Mouse (Mus musculus): ENCODE results near the gene Apoc2. TPM values are rescaled to one million over a fixed set of nuclear protein-coding genes. Genes with fewer than 3 reads are reported as not detected.

Apoc2 gene
- total RNA-seq (2023), result 25.3 and 48.0 TPM in 2 replicates

GRCm38 (mm10) chr7:19677872-19678271 is at the start of gene Apoc2:
Apoc2 (minus strand) TSS chr7:19677941.

DNA sequence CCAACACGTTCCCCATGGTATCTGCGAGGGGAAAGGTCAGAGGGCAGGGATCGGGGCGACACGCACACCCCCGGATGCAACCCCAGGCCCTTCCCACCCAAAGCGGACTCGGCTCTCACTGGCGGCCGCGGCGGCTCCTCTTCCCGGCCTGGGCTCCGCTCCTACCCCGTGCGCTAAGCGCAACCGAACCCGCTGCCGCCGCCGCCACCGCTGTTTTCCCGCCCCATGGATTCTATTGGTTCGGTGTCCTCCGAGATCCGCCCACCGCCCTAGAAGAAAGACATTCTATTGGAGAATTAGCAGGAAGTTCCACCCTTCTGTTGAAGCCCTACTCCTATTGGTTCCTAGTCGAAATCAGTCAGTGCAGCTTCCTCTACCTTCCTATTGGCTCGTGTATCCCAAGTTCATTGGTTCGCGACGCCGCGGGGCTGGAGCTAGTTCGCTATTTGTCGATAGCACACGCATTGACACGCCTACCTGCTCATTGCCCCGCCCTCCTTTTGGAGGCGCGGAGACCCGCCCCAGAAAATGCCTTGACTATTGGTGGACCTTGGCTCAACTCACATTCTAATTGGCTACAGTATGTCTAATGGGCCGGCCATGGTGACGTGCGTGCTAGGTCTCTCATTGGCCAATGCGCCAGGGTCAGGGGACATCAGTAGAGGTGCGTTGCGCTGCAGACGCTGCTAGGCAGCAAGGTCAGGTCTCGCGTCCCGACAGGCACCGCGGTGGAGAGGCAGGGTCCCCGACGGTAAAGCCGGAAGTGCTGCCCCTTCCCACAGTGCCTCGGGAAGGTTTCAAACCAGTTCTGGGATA is 37.7 kb upstream of the Apoc2 start, which contains the start of gene Tomm40:
Tomm40 (minus strand) TSS at position 200 of the 816 bp plus-strand sequence.

GRCm38 (mm10) chr7:19698907-19699826 is 21.4 kb upstream of the Apoc2 start, which contains the start of gene Apoe:
Apoe (minus strand) TSS chr7:19699188.

GRCm38 (mm10) chr7:19691873-19692865 is 14.4 kb upstream of the Apoc2 start, which contains the start of gene Apoc1:
Apoc1 (minus strand) TSS chr7:19692660.

DNA sequence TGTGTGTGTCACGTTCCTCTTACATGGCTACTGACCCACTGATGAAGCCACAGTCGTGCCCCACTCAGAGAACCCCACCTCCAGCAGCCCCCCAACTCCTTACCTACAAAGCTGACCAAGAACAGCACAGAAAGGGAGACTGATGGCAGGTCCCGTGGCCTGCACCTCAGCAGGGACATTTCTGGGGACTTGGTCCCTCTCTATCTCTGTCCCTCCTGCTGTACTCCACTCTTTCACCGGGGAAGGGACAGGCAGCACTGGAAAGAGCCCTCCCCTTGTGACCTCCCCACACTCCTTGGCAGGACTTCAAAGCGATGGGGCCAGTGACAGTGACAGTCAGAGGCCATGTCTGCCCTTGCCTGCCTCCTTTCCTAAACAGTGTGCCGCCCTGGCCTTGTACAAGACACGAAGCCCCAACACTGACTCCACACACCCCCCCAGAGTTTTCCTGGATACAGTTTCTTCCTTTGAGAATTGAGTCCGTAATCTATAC is 3.5 kb upstream of the Apoc2 start, which contains the start of the genes Gm44805 and Apoc4:
Gm44805 (minus strand) TSS at position 222 of the 493 bp plus-strand sequence.
Apoc4 (minus strand) TSS at position 278 of the 493 bp plus-strand sequence.

GRCm38 (mm10) chr7:19664955-19665841 is 12.5 kb downstream of the Apoc2 start, which contains the start of gene Clptm1:
Clptm1 (minus strand) TSS chr7:19665033.

DNA sequence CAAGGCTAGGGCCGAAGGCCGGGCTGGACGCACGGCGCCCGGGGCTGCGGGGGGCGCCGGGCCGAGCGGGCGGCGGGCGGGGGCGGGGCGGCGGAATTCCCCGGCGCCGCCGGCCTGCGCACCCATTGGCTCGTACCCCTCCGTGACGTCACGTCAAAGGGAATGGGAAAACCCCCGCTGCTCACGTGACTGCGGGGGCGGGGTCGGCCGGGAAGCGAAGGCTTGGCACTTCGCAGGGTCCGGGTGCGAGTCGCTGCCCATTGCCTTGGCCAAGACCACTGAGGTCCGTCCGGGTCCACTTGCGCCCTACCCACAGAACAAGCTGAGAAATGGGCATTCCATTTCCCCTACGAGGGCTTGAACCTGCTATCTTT is 48.4 kb downstream of the Apoc2 start, which contains the start of gene Relb:
Relb (minus strand) TSS at position 78 of the 374 bp plus-strand sequence.

Other genes with a start within 250 kb of the Apoc2 start
- gene Mark4, start 219.1 kb downstream of the Apoc2 start, total RNA-seq (2023), result 29.7 and 32.2 TPM in 2 replicates
- gene Exoc3l2, start 214.6 kb downstream of the Apoc2 start, total RNA-seq (2023), result 0.59 and 0.60 TPM in 2 replicates
- gene Bloc1s3, start 169.6 kb downstream of the Apoc2 start, total RNA-seq (2023), result 9.0 and 9.5 TPM in 2 replicates
- gene Trappc6a, start 169.5 kb downstream of the Apoc2 start, total RNA-seq (2023), result 16.0 and 21.7 TPM in 2 replicates
- not detected in 2 replicates for gene Nkpd1, start 160.1 kb downstream of the Apoc2 start, total RNA-seq (2023)
- gene Ppp1r37, start 114.9 kb downstream of the Apoc2 start, total RNA-seq (2023), result 36.2 and 46.8 TPM in 2 replicates
- gene Zfp296, start 100.7 kb downstream of the Apoc2 start, total RNA-seq (2023), result 2.4 and 2.6 TPM in 2 replicates
- 43.7 and 47.4 TPM in 2 replicates for gene Gemin7, start 100.3 kb downstream of the Apoc2 start, total RNA-seq (2023)
- 42.9 and 53.0 TPM in 2 replicates for gene Clasrp, start 73.5 kb downstream of the Apoc2 start, total RNA-seq (2023)
- 36.5 and 42.9 TPM in 2 replicates for gene Relb, start 48.5 kb downstream of the Apoc2 start, total RNA-seq (2023)
- 48.4 and 60.5 TPM in 2 replicates for gene Clptm1, start 12.9 kb downstream of the Apoc2 start, total RNA-seq (2023)
- not detected in 2 replicates for gene Gm44805, start 3.5 kb upstream of the Apoc2 start, total RNA-seq (2023)
- gene Apoc4, start 3.5 kb upstream of the Apoc2 start, total RNA-seq (2023), result not detected in 2 replicates
- 2.2 TPM in 1 of 2 replicates, not detected in the other for gene Apoc1, start 14.7 kb upstream of the Apoc2 start, total RNA-seq (2023)
- gene Apoe, start 21.2 kb upstream of the Apoc2 start, total RNA-seq (2023), result 21.5 and 32.6 TPM in 2 replicates
- gene Tomm40, start 37.5 kb upstream of the Apoc2 start, total RNA-seq (2023), result 20.8 and 22.1 TPM in 2 replicates
- gene Nectin2, start 72.5 kb upstream of the Apoc2 start, total RNA-seq (2023), result 0.38 TPM in 1 of 2 replicates, not detected in the other
- not detected in 2 replicates for gene Bcam, start 93.1 kb upstream of the Apoc2 start, total RNA-seq (2023)
- 0.39 TPM in 1 of 2 replicates, not detected in the other for gene Cblc, start 118.9 kb upstream of the Apoc2 start, total RNA-seq (2023)
- gene Bcl3, start 144.8 kb upstream of the Apoc2 start, total RNA-seq (2023), result 39.2 and 44.6 TPM in 2 replicates
- gene Gm19345, start 174.1 kb upstream of the Apoc2 start, total RNA-seq (2023), result 0.47 TPM in 1 of 2 replicates, not detected in the other
- 3.0 and 3.9 TPM in 2 replicates for gene Ceacam16, start 183.4 kb upstream of the Apoc2 start, total RNA-seq (2023)
- gene Ceacam19, start 210.0 kb upstream of the Apoc2 start, total RNA-seq (2023), result 0.23 TPM in 1 of 2 replicates, not detected in the other
- 6.7 and 9.0 TPM in 2 replicates for gene Pvr, start 243.2 kb upstream of the Apoc2 start, total RNA-seq (2023)

Measured in neutrophil, adult 65 days (primary cell).